Mouse (Mus musculus): ENCODE data around the gene Eif4a2. TPM values are rescaled to one million over a fixed set of nuclear protein-coding genes. Genes with fewer than 3 reads are reported as not detected.

The Eif4a2 gene
- total RNA-seq, 2 experiments from 2014 or later = 767 to 770 TPM

Small RNAs within 50 kb of the gene (microRNA-seq; reads per million reads assigned to microRNA genes)
- not detected for gene Gm49346

Other genes with a start within 250 kb of the Eif4a2 start
- gene Tbccd1, start 249.8 kb upstream of the Eif4a2 start, total RNA-seq (2021) = 10 to 100 TPM; 10.5 to 14.2 TPM
- 10 to 100 TPM; 62.4 to 62.8 TPM for gene Dnajb11, start 249.6 kb upstream of the Eif4a2 start, total RNA-seq (2021)
- not detected for gene Ahsg, start 216.2 kb upstream of the Eif4a2 start, total RNA-seq (2021)
- under 1 TPM in 1 of 2 experiments, not detected in 1; 0.58 TPM for gene Fetub, start 189.1 kb upstream of the Eif4a2 start, total RNA-seq (2021)
- not detected for gene Hrg, start 156.4 kb upstream of the Eif4a2 start, total RNA-seq (2021)
- not detected for gene Kng2, start 78.0 kb upstream of the Eif4a2 start, total RNA-seq (2021)
- gene Kng1, start 49.6 kb upstream of the Eif4a2 start, total RNA-seq (2021) = not detected
- gene Rfc4, start 20.3 kb downstream of the Eif4a2 start, total RNA-seq (2021) = 1 to 10 TPM; 5.9 to 8.4 TPM
- gene Adipoq, start 39.1 kb downstream of the Eif4a2 start, total RNA-seq (2021) = not detected
- gene St6gal1, start 117.3 kb downstream of the Eif4a2 start, total RNA-seq (2021) = 10 to 100 TPM; 10.3 to 12.0 TPM

Data from left cerebral cortex, postnatal 10 days (tissue).